Mouse (Mus musculus) brain, embryonic 18.5 days (tissue): Measurements from ENCODE around the gene Tpst2.

Experiments used
- DNase-seq: peaks from one replicate; pipeline ENCODE4 v3.0.0-alpha.2; 2012; ENCODE audit warnings: low read depth, low spot score

The Tpst2 gene

DNA sequence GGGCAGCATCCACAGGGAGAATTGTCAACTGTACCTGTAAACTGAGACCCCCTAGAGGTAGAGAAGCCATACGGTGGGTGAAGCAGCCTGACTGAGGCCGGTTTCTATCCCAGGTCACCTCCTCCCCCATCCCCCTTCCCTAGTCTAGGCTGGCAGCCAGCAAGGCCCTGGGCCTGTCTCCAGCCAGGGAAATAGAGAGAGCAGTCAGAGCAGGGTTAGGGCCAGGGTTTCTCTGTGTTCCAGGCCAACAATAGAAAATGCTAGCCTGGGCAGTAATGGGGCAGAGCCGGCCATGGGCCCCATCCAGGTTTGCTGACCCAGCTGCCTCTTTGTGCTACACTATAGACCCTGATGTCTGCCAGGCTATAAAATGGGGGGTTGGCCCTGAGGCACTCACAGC is 21.1 kb upstream of the Tpst2 start, which contains the start of gene Crybb1:
Crybb1 (plus strand) TSS at position 390 of the 400 bp plus-strand sequence.
- no peak for DNase-seq

DNA sequence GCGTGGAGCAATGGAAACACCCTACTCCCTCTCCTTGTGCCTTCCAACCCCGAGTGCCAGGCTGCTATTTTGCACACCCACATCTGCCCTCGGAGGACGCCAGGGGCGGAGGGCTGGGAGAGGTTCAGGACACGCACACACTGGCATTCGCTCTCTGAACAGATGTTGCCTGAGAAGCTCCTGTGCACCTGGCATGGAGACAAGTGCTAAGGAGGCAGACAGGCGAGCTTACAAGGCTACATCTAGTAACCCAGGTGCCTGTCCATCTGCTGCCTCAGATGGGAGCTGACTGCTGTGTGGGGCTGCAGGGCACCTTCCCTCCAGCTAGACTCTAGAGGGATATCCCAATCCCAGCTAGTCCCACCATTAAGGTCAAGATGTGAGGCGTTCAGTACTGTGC is 20.0 kb upstream of the Tpst2 start:
- no peak for DNase-seq

GRCm38 (mm10) chr5:112257896-112258295 is 18.6 kb upstream of the Tpst2 start:
- no peak for DNase-seq

GRCm38 (mm10) chr5:112259862-112260650 is 16.4 kb upstream of the Tpst2 start:
- no peak for DNase-seq

DNA sequence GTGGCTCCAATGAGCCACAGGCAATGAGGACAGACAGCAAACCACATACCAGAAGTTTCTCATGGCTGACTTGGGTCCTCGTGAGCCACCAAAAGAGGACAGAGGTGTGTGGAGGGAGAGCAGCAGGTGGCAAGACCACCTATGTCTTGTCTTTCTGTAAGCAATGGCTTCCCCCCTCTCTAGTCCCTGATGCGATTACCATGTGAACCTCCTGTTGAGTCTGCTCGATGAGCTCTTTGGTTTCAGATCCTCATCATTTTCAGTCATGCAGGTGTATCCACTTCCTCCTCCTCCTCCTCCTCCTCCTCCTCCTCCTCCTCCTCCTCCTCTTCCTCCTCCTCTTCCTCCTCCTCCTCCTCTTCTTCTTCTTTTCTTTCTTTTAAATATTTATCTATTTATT is 15.7 kb upstream of the Tpst2 start:
- no peak for DNase-seq

DNA sequence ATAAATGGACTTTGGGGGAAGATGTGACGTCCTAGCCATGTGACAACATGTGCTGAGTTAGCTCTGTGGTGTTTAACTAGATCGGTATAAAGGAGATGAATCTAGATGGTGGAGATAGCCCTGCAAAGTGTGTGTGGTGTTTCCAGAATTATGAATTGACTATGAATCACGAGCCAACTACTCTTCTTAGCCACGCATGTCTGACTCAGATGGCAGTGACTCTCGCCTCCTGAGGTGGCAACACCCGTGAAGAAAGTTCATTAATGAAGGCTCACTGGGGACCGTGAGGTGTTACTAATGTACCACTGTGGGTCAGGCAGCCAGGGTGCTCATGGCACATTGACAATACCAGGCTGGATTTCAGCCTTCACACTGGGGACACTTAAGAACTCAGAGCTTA is 12.4 kb upstream of the Tpst2 start:
- no peak for DNase-seq

- DNase-seq = no peak
Measured at GRCm38 (mm10) chr5:112265110-112265509, 11.4 kb upstream of the Tpst2 start.

- no peak for DNase-seq
Measured at GRCm38 (mm10) chr5:112265515-112265914, 11.0 kb upstream of the Tpst2 start.

- DNase-seq = no peak
Measured at GRCm38 (mm10) chr5:112266011-112266777, 10.3 kb upstream of the Tpst2 start.

- no peak for DNase-seq
Measured at GRCm38 (mm10) chr5:112270764-112271541, 5.5 kb upstream of the Tpst2 start.

DNA sequence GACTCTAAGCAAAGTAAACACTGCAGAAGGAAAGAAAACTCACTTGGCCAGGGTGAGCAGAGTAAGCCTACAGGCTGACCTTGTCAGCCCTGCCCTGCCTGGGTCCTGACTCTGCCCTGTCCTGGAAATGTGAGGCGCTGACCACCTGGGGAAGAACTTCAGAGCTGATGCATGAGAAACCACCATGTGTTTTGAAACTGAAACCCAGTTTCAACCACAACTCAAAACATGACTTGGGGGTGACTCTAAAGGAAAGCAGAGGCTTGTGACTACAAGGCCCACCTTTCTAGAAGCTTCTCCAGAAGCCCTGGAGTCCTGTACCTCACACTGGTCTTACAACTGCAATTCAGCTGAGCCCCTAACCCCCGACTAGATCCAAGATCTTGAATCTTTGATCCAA is 3.6 kb upstream of the Tpst2 start:
- no peak for DNase-seq

- no peak for DNase-seq
Measured at GRCm38 (mm10) chr5:112273746-112274463, 2.6 kb upstream of the Tpst2 start.

DNA sequence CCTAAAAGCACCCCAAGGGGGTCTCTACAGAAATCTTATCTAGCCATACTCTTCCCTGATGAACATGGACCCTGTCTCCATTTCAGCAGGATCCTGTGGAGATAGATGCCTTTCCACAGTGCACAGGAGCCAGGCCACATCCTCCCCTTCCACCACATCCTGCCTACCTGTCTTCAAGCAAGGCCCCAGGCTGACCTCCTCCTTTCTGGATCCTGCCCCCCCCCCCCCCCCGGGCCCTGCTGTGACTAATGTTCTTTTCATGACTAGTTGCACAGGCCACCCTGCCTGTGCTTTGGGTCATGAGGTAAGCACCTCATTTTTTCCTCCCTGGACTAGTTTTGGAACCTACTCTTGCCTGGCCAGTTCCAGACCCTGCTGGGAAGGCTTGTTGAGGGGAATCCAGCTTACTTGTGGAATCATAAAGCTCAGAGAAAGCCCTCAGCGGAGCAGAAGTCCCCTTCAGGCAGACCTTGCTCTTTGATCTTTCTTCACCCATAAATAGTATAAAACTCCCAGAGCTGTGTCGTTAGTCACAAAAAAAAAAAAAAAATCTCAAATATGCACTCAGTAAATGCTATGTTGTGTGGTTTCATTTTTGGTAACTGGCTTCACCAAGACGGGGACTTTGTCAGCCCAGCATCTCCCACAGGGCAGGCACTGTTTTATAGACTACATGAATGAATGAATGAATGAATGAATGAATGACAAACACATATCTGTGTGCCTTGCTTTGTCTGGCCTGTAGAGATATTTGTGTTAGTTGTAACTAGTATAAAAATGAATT is 1.3 kb upstream of the Tpst2 start:
- DNase-seq = no peak

DNA sequence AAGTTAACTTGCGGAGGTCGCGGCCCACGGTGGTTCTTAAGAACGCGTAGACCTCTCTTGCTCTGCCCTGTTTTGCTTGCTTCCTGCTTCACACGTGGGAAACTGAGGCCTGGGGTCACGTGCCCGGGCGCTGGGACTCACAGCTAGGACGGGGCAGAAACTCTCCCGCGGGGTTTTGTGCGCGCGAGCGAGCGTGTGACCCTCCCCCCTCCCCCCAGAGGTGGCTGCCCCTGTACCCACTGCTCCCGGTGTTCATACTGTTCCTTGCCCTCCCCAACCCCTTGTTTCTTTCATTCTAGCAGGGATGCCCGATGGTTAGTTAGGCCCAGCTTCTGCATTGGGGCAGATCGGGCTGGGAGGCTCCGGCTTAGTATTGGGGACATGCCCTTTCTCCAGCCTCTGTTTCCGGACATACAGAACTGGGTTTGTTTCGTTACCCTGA is 437 bp downstream of the Tpst2 start:
- no peak for DNase-seq

GRCm38 (mm10) chr5:112277906-112278470 is 1.5 kb downstream of the Tpst2 start:
- no peak for DNase-seq

DNA sequence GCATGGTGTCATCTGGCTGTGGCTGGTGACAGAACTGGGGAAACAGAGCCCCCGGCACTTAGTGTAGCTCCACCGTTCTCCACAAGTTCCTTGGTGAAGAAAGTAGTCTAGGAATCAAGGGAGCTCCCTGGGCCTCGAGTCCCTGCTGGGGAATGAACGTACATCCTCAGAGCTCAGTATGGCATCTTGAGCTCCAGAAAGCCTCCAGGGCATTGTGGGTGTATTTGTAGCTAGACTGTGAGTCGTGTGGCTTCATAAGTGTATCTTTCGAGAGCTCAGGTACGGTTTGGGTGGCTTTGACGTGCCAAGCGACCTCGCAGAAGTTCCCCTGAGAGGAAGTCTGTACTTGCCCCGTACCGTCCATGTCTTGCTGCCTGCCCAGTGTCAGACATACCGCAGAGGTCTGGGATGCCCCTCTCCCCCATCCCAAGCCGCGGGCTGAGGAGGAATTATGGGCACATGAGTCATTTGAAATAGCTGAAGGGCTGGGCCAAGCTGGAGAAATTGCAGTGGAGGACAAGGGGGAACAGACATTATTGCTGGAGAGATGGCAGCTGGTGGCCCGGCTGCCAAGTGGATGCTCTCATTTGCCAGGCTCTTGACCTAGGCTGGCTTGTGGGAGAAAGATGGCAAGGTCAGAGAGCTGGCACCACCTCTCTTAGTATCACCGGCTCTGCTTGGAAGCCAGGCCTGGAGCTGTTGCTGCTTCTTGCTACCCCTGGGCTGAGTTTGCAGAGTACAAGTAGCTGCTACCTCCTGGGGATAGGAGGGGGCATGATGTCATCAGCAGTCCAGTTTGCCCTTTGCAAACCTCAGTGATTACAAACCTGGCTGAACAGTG is 2.9 kb downstream of the Tpst2 start:
- DNase-seq = no peak

DNA sequence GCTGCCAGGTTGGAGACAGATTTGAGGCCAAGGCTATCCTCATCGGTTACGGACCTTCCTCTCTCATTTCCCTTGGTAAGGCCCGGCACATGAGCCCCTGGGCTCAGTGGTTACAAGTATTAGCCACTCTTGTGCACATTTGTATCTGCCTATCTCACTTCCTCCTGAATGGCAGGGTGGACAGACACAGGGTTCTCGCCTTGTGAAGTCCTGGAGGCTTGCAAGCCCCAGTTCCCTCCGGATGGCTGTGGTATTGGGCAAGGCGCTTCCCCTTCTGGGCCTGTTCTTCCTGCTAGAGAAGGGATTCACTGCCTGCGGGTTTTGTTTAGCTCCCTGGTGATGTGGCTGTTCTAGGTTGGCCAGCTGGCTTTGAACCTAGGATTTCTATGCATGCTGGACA is 3.7 kb downstream of the Tpst2 start:
- DNase-seq = no peak

- DNase-seq = no peak
Measured at GRCm38 (mm10) chr5:112280863-112281660, 4.6 kb downstream of the Tpst2 start.

GRCm38 (mm10) chr5:112281676-112282075 is 5.2 kb downstream of the Tpst2 start:
- no peak for DNase-seq
